Mouse (Mus musculus) heart, postnatal 4 days (tissue): ENCODE results near the gene Tnfsf10. TPM values are rescaled to one million over a fixed set of nuclear protein-coding genes. Genes with fewer than 3 reads are reported as not detected.
"Not testable (repeated sequence)": the region's sequence is repeated elsewhere in the genome, so short reads cannot be mapped to it uniquely, and the experiment has no call there.

ENCODE experiments used
- DNase-seq: peaks from one replicate; pipeline ENCODE4 v3.0.0; 2021
- total RNA-seq, 2 experiments: library from RNA; stranded (reverse); gene quantifications; 2 replicates each; pipeline ENCODE4 v1.2.3; 2021

The Tnfsf10 gene
- 1 to 10 TPM; 5.5 to 7.1 TPM for total RNA-seq

GRCm38 (mm10) chr3:27316559-27317287 is at the start of gene Tnfsf10:
Gene Tnfsf10, plus strand, starts transcription at chr3:27317028.
- peak; percentile 22 for DNase-seq

- peak; percentile 31 for DNase-seq
Observed at GRCm38 (mm10) chr3:27267327-27267726, 49.5 kb upstream of the Tnfsf10 start.

- DNase-seq: no peak
Observed at GRCm38 (mm10) chr3:27267887-27268286, 48.9 kb upstream of the Tnfsf10 start.

- DNase-seq: no peak
Observed at GRCm38 (mm10) chr3:27269151-27269550, 47.7 kb upstream of the Tnfsf10 start.

GRCm38 (mm10) chr3:27270160-27270962 is 46.5 kb upstream of the Tnfsf10 start:
- peak; percentile 63 for DNase-seq

GRCm38 (mm10) chr3:27272926-27273745 is 43.7 kb upstream of the Tnfsf10 start:
- no peak for DNase-seq

GRCm38 (mm10) chr3:27279286-27279925 is 37.4 kb upstream of the Tnfsf10 start:
- not testable (repeated sequence) for DNase-seq

- peak; percentile 58 for DNase-seq
Observed at GRCm38 (mm10) chr3:27280280-27280749, 36.5 kb upstream of the Tnfsf10 start.

- DNase-seq: peak; percentile 32
Observed at GRCm38 (mm10) chr3:27283071-27283713, 33.6 kb upstream of the Tnfsf10 start.

GRCm38 (mm10) chr3:27283796-27284195 is 33.0 kb upstream of the Tnfsf10 start:
- no peak for DNase-seq

- no peak for DNase-seq
Observed at GRCm38 (mm10) chr3:27284227-27284626, 32.6 kb upstream of the Tnfsf10 start.

- DNase-seq: peak; percentile 16
Observed at GRCm38 (mm10) chr3:27285072-27285471, 31.8 kb upstream of the Tnfsf10 start.

- DNase-seq: no peak
Observed at GRCm38 (mm10) chr3:27288301-27288700, 28.5 kb upstream of the Tnfsf10 start.

- peak; percentile 33 for DNase-seq
Observed at GRCm38 (mm10) chr3:27288909-27289308, 27.9 kb upstream of the Tnfsf10 start.

- no peak for DNase-seq
Observed at GRCm38 (mm10) chr3:27290285-27290684, 26.5 kb upstream of the Tnfsf10 start.

GRCm38 (mm10) chr3:27290945-27291344 is 25.9 kb upstream of the Tnfsf10 start:
- not testable (repeated sequence) for DNase-seq

- DNase-seq: not testable (repeated sequence)
Observed at GRCm38 (mm10) chr3:27291411-27291810, 25.4 kb upstream of the Tnfsf10 start.

GRCm38 (mm10) chr3:27293645-27294385 is 23.0 kb upstream of the Tnfsf10 start:
- DNase-seq: no peak

GRCm38 (mm10) chr3:27300451-27300850 is 16.4 kb upstream of the Tnfsf10 start:
- DNase-seq: no peak

- DNase-seq: no peak
Observed at GRCm38 (mm10) chr3:27302339-27303022, 14.3 kb upstream of the Tnfsf10 start.
